Comparison of ENCODE assay signal across 13 mouse cellular contexts in genomic region chr16:79450871-79451270, GRCm38 (mm10).
"Had no signal": no experiment of that assay in that cellular context is flagged by ENCODE, and none has a peak within 500 bp of the region (broad histone marks: within the 10 kb centered on the region; RNA-seq: fewer than 3 reads in every experiment).

No protein-coding gene starts in this region.

- H3K4me2 ChIP-seq: limb, embryonic 12.5 days; liver, embryonic 13.5 days; lung, embryonic 15.5 days; midbrain, embryonic 12.5 days; neural tube, embryonic 15.5 days had no signal

- DNase-seq: kidney, postnatal 25 days; liver; liver, embryonic 13.5 days; liver, postnatal 0 days; lung, postnatal 14 days; right cerebral cortex, adult 18-20 months; thymus, postnatal 4 days had no signal

- H3K36me3 ChIP-seq: limb, embryonic 12.5 days; liver, embryonic 13.5 days; lung, embryonic 15.5 days; midbrain, embryonic 12.5 days; neural tube, embryonic 15.5 days had no signal

- H3K27ac ChIP-seq: limb, embryonic 12.5 days; liver, embryonic 13.5 days; lung, embryonic 15.5 days; midbrain, embryonic 12.5 days; neural tube, embryonic 15.5 days; stomach, postnatal 0 days had no signal

- ATAC-seq: liver, postnatal 0 days had no signal

- H3K27me3 ChIP-seq: limb, embryonic 12.5 days; liver, embryonic 13.5 days; lung, embryonic 15.5 days; midbrain, embryonic 12.5 days; neural tube, embryonic 15.5 days had no signal

- H3K4me3 ChIP-seq: limb, embryonic 12.5 days; liver, embryonic 13.5 days; lung, embryonic 15.5 days; midbrain, embryonic 12.5 days; myocyte; neural tube, embryonic 15.5 days had no signal

- H3K9me3 ChIP-seq: limb, embryonic 12.5 days; liver, embryonic 13.5 days; lung, embryonic 15.5 days; midbrain, embryonic 12.5 days; neural tube, embryonic 15.5 days had no signal

- H3K4me1 ChIP-seq: limb, embryonic 12.5 days; liver, embryonic 13.5 days; lung, embryonic 15.5 days; midbrain, embryonic 12.5 days; neural tube, embryonic 15.5 days had no signal

- H3K9ac ChIP-seq: limb, embryonic 12.5 days; liver, embryonic 13.5 days; liver, postnatal 0 days; lung, embryonic 15.5 days; midbrain, embryonic 12.5 days; neural tube, embryonic 15.5 days had no signal
